Mouse (Mus musculus) heart, postnatal 25 days (tissue): ENCODE results near the gene Galntl5. TPM values are rescaled to one million over a fixed set of nuclear protein-coding genes. Genes with fewer than 3 reads are reported as not detected.
"Not testable (repeated sequence)": the region's sequence is repeated elsewhere in the genome, so short reads cannot be mapped to it uniquely, and the experiment has no call there.

Experiments
- DNase-seq: peaks from one replicate; pipeline ENCODE4 v3.0.0; 2022; ENCODE audit warnings: low spot score
- intact Hi-C: fragments of 180-260 bp; cut with DNase I; formaldehyde crosslinking; loops from one replicate; pipeline ENCODE4 v1.15.1; 2025
- total RNA-seq, 2 experiments: library from RNA; stranded (reverse); gene quantifications; 2 replicates each; pipeline ENCODE4 v1.2.3; 2021

Galntl5 gene
- total RNA-seq: not detected

DNA sequence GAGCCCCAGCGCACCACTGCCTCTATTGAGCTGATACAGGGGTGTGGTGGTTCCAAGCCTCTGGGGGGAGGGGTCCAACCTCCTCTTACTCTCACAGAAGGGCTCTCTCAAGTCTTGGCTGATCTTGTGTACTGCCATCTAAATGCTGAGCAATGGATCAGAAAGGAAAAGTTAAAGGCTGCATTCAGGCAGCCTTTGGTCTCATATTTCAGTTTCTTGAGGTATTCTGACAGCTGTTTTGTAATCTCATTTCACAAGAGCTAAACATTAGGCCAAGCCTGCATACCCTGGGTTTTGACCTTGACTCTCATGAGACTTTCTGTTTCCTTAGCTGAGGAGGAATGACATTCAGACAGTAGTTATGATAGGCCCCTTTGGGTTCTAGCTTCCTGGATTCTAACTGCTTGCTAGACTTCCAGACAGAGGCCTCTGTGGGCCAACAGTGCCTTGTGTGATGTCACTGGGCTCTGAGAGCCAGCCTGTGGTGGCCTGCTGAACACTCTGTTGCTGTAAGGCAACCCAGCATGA lies at the start of gene Galntl5:
TSS of gene Galntl5 (plus strand) at position 457 of the 528 bp plus-strand sequence.
- intact Hi-C loops: no loop called here
- DNase-seq: no peak

GRCm38 (mm10) chr5:25146705-25147104 lies 34.6 kb upstream of the Galntl5 start:
- no peak for DNase-seq
- intact Hi-C loops: no loop called here

- DNase-seq: no peak
- intact Hi-C loops: no loop called here
Observed at GRCm38 (mm10) chr5:25149331-25149965, 31.8 kb upstream of the Galntl5 start.

DNA sequence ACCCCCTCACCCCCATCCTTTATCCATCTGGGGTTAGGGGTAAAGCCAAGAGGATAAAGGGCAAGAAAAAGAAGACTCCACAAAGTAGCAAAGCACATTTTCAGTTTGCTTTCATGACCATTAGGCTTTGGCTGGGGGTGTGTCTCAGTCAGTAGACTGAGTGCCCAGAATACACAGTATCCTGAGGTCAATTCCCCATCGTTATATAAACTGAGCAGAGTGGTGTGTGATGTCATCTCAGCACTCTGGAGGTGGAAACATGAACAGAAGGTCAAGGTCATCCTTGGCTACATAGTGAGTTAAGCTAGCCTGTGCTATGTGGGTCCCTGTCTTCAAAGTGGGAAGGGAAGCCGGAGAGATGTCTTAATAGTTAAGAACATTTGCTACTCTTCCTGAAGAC lies 27.8 kb upstream of the Galntl5 start:
- intact Hi-C loops: no loop called here
- no peak for DNase-seq

DNA sequence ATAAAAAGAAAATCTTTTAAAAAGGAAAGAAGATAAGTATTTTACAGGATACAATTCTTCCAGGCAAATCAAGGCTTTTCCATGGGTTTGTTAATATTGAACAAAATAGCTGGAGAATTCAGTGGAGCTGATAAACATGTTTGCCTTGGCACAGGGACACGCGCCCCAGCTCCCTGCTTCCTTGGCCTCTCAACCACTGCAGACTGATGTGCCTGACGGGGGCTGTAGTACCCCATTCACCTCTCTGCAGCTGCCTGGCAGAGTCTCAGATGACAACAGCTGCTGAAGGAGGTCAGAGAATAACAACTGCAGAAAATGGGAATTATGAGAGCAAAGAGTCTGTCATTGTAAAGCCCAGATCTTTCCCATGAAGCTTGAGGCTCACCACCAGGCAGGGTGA lies 27.3 kb upstream of the Galntl5 start:
- DNase-seq: peak; percentile 6
- intact Hi-C loops: no loop called here

GRCm38 (mm10) chr5:25154823-25155222 lies 26.4 kb upstream of the Galntl5 start:
- intact Hi-C loops: no loop called here
- no peak for DNase-seq

GRCm38 (mm10) chr5:25155351-25155750 lies 25.9 kb upstream of the Galntl5 start:
- intact Hi-C loops: no loop called here
- no peak for DNase-seq

DNA sequence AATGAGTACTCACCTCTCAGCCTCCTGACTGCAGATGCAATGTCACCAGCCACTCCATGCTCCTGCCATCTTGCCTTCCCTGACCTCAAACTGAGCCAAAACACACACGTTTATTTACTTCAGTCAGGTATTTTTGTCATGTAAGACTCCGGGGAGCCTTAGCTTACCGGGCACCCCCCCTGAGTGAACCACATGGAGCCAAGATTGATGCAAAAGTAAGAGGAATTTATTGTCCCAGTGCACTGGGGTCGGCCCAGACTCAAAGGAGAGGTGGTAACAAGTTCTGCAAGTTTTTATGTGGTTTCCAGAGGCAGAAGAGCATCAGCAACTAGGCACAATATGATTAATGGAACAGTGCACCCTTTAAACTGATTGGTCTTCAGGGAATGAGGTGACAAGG lies 24.1 kb upstream of the Galntl5 start:
- intact Hi-C loops: no loop called here

GRCm38 (mm10) chr5:25160515-25160914 lies 20.7 kb upstream of the Galntl5 start:
- intact Hi-C loops: loop anchor here (10.0 kb wide), 1 partner anchor 136 kb away; no protein-coding TSS in a partner anchor
- no peak for DNase-seq

More for the DNA sequence above, 24.1 kb upstream of the Galntl5 start:
- no peak for DNase-seq

DNA sequence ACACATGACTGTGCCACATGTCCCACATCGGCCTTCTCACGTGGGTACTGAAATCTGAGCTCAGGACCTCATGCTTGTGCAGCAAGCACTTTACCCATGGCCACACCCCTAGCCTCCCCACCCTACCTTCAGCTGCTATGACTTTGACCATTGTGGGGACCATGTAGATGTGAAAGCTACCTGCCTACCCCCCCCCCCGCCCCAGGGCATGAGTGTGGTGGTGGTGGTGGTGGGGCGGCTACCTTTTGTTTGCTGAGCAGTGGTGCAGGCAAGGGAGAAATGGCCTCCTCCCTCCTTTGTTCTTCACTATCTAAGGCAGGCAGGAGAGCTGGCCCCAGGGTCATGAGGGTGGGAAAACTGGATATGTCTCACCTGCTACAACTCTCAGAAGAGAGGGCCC lies 18.3 kb upstream of the Galntl5 start:
- DNase-seq: no peak
- intact Hi-C loops: loop anchor here (10.0 kb wide), 1 partner anchor 138 kb away; no protein-coding TSS in a partner anchor

- intact Hi-C loops: loop anchor here (10.0 kb wide), 1 partner anchor 139 kb away; no protein-coding TSS in a partner anchor
Observed at GRCm38 (mm10) chr5:25163938-25164337, 17.3 kb upstream of the Galntl5 start.

GRCm38 (mm10) chr5:25164341-25164740 lies 16.9 kb upstream of the Galntl5 start:
- no peak for DNase-seq
- intact Hi-C loops: loop anchor here (10.0 kb wide), 1 partner anchor 140 kb away; no protein-coding TSS in a partner anchor

More at GRCm38 (mm10) chr5:25163938-25164337, 17.3 kb upstream of the Galntl5 start:
- no peak for DNase-seq

DNA sequence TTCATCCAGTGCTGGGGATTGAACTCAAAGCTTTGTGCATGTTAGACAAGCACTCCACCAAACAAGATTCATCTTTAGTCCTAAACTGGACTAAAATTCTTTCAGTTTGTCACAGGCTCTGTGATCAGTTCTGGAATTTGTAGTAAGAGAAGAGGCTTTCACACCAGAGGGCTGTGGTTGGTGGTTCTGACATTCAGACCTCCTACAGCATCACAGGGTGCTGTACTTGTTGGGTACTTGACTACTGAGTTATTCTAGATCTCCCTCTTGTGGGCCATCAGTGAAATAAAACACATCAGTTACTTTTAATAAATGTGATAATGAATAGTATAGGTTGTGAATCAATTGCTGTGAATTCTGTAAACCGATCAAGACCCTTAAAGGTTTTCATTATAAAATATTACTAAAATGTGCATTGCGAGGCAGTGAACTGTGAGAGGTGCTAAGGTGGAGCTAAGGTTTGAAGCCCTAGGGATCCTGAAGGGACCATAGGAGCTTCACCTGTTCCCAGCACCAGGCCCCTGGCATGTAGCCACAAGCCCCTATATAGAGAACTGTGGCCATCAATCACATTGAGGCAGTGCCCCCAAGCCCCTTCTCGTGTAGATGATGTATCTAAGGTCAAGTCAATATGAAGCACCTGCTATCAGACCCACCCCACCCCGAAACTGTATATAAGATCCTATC lies 16.0 kb upstream of the Galntl5 start:
- intact Hi-C loops: loop anchor here (10.0 kb wide), 1 partner anchor 140 kb away; no protein-coding TSS in a partner anchor

DNA sequence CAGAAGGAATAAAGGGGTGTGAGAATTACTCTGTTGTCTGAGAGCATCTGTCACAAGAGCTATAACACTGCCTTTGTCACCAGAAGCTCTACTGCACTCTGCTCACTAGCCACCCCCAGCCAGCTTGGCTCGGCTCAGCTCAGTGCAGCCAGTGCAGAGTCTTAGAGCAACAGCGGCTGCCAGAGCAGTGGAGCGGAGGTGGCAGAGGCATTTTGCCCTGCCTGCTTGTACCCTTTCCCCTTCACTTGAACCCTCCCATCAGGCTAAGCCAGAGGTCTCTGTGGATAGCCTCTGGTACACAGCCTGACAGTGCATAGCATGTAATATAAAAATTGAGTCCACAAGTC lies 15.5 kb upstream of the Galntl5 start:
- no peak for DNase-seq
- intact Hi-C loops: loop anchor here (10.0 kb wide), 1 partner anchor 141 kb away; no protein-coding TSS in a partner anchor

More for the DNA sequence above, 16.0 kb upstream of the Galntl5 start:
- DNase-seq: no peak

GRCm38 (mm10) chr5:25166665-25167064 lies 14.6 kb upstream of the Galntl5 start:
- intact Hi-C loops: loop anchor here (10.0 kb wide), 1 partner anchor 142 kb away; no protein-coding TSS in a partner anchor
- DNase-seq: no peak

DNA sequence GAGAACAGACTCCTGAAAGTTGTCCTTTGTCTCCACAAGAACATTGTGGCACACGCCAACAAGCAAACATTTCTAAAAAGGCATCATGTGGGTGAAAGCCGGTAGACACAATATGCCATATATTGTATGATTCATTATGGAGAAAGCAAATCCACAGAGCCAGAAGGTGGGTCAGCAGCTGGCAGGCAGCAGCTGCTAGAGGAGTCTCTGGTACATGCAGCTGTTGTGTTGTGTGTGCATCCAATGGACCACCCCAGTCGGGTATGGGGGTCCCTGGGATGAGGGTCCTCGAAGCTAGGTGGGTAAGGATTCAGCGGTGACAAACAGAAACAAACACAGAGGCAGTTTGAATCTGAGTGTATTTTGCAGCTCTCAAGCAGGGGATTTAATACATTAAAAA lies 3.3 kb upstream of the Galntl5 start:
- intact Hi-C loops, DNase-seq: not testable (repeated sequence)

DNA sequence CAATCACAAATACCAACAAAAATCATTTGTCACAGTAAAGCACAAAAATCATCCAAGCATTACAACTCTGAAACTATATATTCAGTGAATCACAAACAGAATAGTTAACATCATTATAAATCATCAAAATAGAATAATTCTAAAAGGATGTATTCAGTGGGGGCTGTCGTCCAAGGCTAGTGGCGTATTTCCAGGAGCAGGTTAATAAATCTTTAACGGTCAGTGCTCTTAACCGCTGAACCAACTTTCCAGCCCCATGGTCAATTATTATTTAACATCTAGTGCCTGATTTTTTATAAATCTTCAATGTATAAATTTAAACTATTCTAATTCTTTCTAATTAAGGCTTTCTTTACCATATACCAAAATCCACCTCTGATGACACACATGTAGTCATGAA lies 2.7 kb upstream of the Galntl5 start:
- intact Hi-C loops, DNase-seq: not testable (repeated sequence)

GRCm38 (mm10) chr5:25179284-25179683 lies 2.0 kb upstream of the Galntl5 start:
- no peak for DNase-seq
- intact Hi-C loops: no loop called here

DNA sequence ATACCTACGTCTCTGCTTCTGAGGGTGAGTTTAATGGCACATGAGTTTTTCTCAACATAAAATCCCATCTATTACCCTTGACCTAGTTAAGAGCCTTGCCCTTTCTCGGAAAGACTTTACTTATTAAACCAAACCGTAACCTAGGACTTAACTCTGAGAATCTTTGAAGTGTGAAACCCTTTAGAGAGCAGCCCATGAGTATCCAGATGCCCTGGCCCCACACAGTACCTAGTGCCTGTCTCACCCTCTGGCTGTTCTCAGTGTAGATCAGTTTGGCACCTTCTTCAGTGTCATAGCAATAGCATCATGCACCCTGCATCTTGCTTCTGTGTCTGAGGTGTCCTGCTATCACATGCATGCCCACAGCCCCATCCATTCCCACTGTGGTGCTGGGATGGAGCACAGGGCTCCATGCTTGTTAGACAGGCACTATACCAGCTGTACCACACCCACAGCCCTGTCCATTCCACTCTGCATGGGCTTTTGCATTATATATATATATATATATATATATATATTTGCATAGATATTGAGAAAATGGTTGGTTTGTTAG lies 1.2 kb upstream of the Galntl5 start:
- intact Hi-C loops: no loop called here
- DNase-seq: no peak

GRCm38 (mm10) chr5:25183595-25183994 lies 2.3 kb downstream of the Galntl5 start:
- intact Hi-C loops: no loop called here
- no peak for DNase-seq

DNA sequence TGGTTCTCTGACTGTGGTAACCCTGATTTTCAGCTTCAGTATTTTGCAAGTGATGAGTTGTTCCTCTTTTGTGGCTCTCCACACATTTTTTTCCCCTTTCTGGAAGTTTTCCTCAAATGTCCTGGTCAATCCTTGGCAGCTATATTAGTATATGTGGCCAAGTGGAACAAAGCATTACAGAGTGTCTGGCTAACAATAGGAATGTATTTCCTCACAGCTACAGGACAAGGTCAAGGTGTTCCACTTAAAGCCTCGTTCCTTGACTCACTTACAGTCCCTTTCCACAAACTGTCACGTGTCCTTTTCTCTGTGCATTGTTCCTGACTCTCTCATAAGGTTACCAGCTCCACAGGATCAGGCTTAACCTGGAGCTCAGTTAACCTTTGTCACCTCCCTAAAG lies 3.3 kb downstream of the Galntl5 start:
- no peak for DNase-seq

More for the DNA sequence above, 3.3 kb downstream of the Galntl5 start:
- intact Hi-C loops: no loop called here
